Mouse (Mus musculus) adrenal gland, postnatal 36 days (tissue): ENCODE data around the gene Sin3b. TPM values are rescaled to one million over a fixed set of nuclear protein-coding genes. Genes with fewer than 3 reads are reported as not detected.

Experiments used
- DNase-seq, 2 experiments: peaks; one replicate each; pipeline ENCODE4 v3.0.0; 2021; ENCODE audit warnings: mixed read lengths in 1 of 2
- microRNA-seq: library from miRNA; unstranded; fragments of <30 nt; microRNA quantifications from one replicate; pipeline ENCODE4 v1.2.0, GENCODE M21; 2021
- total RNA-seq, 2 experiments: library from RNA; stranded (reverse); gene quantifications; 2 replicates each; pipeline ENCODE4 v1.2.3; 2021

Sin3b gene
- total RNA-seq, 2 experiments from 2014 or later = 125 to 263 TPM

DNA sequence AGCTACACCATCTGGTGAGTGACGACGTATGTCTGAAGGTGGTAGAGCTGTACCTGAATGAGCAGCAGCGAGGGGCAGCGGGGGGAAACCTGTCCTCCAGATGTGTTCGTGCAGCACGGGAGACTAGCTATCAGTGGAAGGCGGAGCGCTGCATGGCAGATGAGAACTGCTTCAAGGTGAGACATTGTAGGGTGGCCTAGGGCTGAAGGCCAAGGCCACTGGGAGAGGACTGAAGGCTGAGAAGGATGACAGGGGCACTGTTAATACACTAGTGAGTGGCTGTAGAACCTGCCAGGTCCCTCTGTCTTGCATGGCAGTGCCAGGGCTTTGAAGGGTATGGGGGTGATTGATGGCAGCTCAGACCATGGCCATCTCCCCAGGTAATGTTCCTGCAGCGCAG lies 30.1 kb downstream of the Sin3b start:
- DNase-seq = no peak

DNA sequence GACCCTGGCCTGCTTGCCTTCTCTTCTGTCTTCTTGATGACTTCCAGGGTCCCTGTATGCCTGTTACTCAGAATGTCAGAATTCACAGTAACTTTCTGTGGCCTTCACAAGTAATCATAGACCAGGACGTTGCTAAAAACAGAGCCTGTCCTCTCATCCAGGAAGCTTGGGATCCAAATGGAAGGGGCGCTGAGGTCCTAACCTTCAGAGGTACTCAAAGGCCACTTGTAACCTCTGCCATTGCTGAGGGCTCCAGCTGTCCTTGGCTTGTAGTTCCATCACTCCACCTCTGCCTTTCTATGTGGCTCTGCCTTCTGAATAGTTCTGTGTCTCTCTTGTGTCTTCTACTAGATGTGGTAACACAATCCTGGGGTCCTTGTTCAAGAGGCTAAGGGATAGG lies 30.7 kb downstream of the Sin3b start:
- no peak for DNase-seq

DNA sequence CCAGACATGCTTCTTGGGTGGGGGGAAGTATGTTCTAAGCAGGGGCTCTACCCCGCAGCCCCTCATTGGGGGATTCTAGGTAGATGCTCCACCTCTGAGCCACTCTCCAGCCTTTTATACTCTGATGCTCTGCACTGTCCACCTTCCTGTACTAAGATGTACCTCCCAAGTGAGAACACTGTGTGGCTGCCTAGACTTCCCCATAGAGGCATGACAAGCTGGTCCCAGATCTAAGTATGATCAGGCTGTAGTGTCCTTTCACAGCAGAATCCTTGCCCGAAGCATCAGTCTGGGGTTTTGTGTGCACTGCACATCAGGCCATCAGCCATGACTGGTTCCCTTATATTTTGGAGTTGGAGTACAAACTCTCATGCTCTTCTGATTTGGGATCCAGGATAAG lies 32.9 kb downstream of the Sin3b start:
- DNase-seq = no peak

DNA sequence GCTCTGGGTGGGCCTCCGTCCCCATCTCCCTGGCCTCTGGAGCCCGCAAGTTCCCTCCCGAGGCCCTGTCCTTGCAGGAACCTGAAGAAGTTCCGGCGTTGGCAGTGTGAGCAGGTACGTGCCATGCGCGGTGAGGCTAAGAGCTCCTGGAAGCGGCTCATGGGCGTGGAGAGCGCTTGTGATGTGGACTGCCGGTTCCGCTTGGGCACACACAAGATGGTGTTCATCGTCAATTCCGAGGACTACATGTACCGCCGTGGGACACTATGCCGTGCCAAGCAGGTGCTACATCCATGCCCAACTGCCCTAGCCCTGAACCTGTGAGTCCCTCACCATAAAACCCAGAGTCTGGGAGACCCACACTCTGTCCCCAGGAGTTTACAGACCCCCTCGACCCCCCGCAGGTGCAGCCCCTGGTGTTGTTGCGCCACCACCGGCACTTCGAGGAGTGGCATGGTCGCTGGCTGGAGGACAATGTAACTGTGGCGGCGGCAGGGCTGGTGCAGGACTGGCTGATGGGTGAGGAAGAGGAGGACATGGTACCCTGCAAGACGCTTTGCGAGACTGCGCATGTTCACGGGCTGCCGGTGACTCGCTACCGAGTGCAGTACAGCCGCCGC lies 33.8 kb downstream of the Sin3b start:
- no peak for DNase-seq

DNA sequence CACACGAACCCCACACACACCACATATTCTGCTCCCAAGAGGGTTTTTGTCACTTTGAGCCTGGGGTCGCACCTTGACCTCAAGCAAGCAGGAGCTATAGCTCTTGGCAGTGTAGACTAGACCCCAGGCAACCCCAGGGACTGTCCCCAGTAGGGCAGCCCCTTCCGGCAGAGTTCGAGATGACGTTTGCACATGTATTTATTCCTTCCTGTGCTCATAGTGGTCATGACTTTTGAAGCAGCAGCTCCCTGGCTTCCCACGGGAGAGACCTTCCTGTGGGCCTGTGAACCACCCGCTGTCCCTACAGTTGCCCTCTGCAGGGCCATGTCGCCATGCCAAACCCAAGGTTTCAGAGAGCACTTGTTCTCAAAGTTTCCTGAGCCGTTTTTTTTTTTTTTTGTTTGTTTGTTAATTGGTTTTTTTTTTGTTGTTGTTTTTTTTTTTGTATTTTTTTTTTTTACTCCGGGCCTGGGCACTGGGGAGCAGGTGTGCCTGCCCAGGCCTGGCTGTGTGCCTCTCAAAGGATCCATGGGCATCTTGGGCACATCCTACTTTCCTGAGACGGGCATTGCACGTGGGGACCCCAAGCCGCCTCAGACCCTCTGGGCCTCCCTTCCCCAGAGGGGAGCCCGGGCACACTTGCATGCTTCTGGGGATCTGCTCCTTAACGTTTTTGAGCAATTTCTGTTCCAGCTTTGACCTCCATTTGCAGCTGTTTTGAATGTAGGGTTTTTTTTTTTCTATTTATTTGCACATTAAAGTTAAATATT lies 34.5 kb downstream of the Sin3b start:
- no peak for DNase-seq

DNA sequence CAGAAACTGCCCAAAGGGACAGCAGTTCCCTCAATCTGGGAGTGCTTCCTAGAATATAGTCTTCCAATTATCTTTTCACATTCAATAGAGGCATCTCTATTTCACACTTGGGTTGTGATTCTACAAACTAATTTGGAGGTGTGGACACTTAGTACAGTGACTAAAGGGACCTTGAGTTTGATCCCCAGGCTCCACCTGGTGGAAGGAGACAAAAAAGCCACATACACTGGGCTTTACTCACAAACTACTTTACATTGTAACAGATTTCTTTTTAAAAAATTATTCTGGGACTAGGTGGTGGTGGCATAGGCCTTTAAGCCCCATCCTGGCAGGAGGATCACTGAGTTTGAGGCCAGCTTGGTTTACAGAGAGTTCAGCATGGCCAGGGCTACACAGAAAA lies 35.2 kb downstream of the Sin3b start:
- DNase-seq = no peak

- DNase-seq = no peak
These were observed 37.1 kb downstream of the Sin3b start for GRCm38 (mm10) chr8:72760216-72760615.

GRCm38 (mm10) chr8:72761322-72762051 lies 38.4 kb downstream of the Sin3b start, which contains the start of gene F2rl3:
F2rl3 (plus strand) TSS chr8:72761880.
- DNase-seq = peak; percentile 35 to 48

DNA sequence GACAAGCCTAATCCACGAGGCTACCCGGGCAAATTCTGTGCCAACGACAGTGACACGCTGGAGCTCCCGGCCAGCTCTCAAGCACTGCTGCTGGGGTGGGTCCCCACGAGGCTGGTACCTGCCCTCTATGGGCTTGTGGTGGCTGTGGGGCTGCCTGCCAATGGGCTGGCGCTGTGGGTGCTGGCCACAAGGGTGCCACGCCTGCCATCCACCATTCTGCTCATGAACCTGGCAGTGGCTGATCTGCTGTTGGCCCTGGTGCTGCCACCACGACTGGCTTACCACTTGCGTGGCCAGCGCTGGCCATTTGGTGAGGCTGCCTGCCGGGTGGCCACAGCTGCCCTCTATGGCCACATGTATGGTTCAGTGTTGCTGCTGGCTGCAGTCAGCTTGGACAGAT lies 39.2 kb downstream of the Sin3b start:
- DNase-seq = no peak

DNA sequence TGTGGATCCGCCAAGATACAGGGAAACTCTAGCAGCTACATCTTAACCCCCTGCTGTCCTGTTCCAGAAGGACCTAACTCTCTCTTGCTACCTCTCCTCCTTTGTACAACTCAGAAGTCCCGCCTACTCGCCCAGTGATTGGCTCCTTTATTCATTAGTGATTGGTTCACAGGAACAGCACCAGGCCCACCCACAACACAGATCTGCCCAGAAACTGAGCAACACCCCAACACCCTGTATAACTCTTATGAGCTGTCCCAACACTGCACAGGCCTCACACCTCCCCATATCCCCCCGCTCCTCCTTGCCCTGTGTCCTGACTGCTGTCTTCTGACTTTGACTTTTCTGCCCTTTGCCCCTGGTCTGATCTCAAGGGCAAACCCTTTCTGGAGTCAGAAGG lies 42.6 kb downstream of the Sin3b start:
- DNase-seq = no peak

- no peak for DNase-seq
These were observed 43.7 kb downstream of the Sin3b start for GRCm38 (mm10) chr8:72766777-72767176.

DNA sequence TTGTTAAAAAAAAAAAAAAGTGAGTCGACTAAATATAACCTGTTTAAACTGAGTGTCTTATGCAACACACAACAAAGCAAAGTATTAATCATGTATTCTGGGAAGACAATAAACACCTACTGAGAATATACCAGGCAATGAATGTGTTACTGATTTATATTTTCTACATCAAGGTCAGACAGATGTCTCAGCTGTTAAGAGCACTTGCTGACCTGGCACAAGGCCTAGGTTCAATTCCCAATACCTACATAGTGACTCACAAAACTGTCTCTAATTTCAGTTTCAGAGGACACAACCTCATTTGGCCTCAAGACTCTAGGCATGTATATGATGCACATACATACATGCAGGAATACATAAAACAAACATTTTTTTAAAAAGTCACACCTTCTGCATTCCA lies 54.7 kb downstream of the Sin3b start:
- no peak for DNase-seq

- DNase-seq = no peak
These were observed 57.6 kb downstream of the Sin3b start for GRCm38 (mm10) chr8:72780644-72781043.

GRCm38 (mm10) chr8:72801583-72801982 lies 78.5 kb downstream of the Sin3b start:
- no peak for DNase-seq

Small RNA genes within 50 kb of the gene (microRNA-seq; reads per million reads assigned to microRNA genes)
- gene Gm26237 = not detected

Other genes starting within 250 kb of the Sin3b start
- gene Cherp, start 248.1 kb upstream of the Sin3b start, total RNA-seq = 10 to 100 TPM; 57.3 to 63.1 TPM
- gene Slc35e1, start 230.7 kb upstream of the Sin3b start, total RNA-seq = 10 to 100 TPM; 36.2 to 37.7 TPM
- 10 to 100 TPM in 1 of 2 experiments, 1 to 10 TPM in 1; 9.7 to 11.3 TPM for gene Med26, start 175.0 kb upstream of the Sin3b start, total RNA-seq
- gene Smim7, start 152.2 kb upstream of the Sin3b start, total RNA-seq = 100 to 1,000 TPM; 119 to 136 TPM
- gene Tmem38a, start 151.2 kb upstream of the Sin3b start, total RNA-seq = 1 to 10 TPM; 5.8 to 9.1 TPM
- gene Nwd1, start 76.6 kb upstream of the Sin3b start, total RNA-seq = under 1 TPM; 0.36 TPM
- gene F2rl3, start 38.6 kb downstream of the Sin3b start, total RNA-seq = 1 to 10 TPM; 1.8 to 2.9 TPM